Mouse (Mus musculus) T-cell, adult 2 months (primary cell): ENCODE results near the gene Cd276.
"Not testable (repeated sequence)": the region's sequence is repeated elsewhere in the genome, so short reads cannot be mapped to it uniquely, and the experiment has no call there.

Experiments
- DNase-seq: peaks from one replicate; pipeline ENCODE4 v3.0.0; 2022; ENCODE audit warnings: low spot score

Gene Cd276

GRCm38 (mm10) chr9:58554908-58555684, at the start of gene Cd276:
Cd276 (minus strand) TSS chr9:58555437.
- no peak for DNase-seq

- no peak for DNase-seq
Observed at GRCm38 (mm10) chr9:58595313-58595712, 40.1 kb upstream of the Cd276 start.

GRCm38 (mm10) chr9:58588657-58589056, 33.4 kb upstream of the Cd276 start:
- DNase-seq: no peak

- DNase-seq: no peak
Observed at GRCm38 (mm10) chr9:58584323-58584722, 29.1 kb upstream of the Cd276 start.

GRCm38 (mm10) chr9:58583267-58583641, 28.0 kb upstream of the Cd276 start:
- DNase-seq: peak; percentile 25

GRCm38 (mm10) chr9:58582581-58583266, 27.5 kb upstream of the Cd276 start:
- no peak for DNase-seq

- DNase-seq: peak; percentile 98
Observed at GRCm38 (mm10) chr9:58581958-58582540, 26.8 kb upstream of the Cd276 start, which contains the start of gene Nptn. Nptn (plus strand) TSS chr9:58582240.

GRCm38 (mm10) chr9:58581283-58581930, 26.2 kb upstream of the Cd276 start:
- DNase-seq: no peak

GRCm38 (mm10) chr9:58580453-58581195, 25.4 kb upstream of the Cd276 start:
- DNase-seq: peak; percentile 63

GRCm38 (mm10) chr9:58578669-58579068, 23.4 kb upstream of the Cd276 start:
- peak; percentile 53 for DNase-seq

- no peak for DNase-seq
Observed at GRCm38 (mm10) chr9:58571001-58571400, 15.8 kb upstream of the Cd276 start.

- DNase-seq: peak; percentile 38
Observed at GRCm38 (mm10) chr9:58567682-58568081, 12.4 kb upstream of the Cd276 start.

GRCm38 (mm10) chr9:58565945-58566344, 10.7 kb upstream of the Cd276 start:
- not testable (repeated sequence) for DNase-seq

- no peak for DNase-seq
Observed at GRCm38 (mm10) chr9:58560211-58560610, 5.0 kb upstream of the Cd276 start.

- DNase-seq: no peak
Observed at GRCm38 (mm10) chr9:58557457-58558455, 2.5 kb upstream of the Cd276 start.

GRCm38 (mm10) chr9:58556627-58557026, 1.4 kb upstream of the Cd276 start:
- no peak for DNase-seq

GRCm38 (mm10) chr9:58555685-58556414, 613 bp upstream of the Cd276 start:
- no peak for DNase-seq

- no peak for DNase-seq
Observed at GRCm38 (mm10) chr9:58554056-58554907, 955 bp downstream of the Cd276 start.

GRCm38 (mm10) chr9:58552083-58552482, 3.2 kb downstream of the Cd276 start:
- no peak for DNase-seq
